ENCODE assay signal across 18 mouse cellular contexts in the genomic region with DNA sequence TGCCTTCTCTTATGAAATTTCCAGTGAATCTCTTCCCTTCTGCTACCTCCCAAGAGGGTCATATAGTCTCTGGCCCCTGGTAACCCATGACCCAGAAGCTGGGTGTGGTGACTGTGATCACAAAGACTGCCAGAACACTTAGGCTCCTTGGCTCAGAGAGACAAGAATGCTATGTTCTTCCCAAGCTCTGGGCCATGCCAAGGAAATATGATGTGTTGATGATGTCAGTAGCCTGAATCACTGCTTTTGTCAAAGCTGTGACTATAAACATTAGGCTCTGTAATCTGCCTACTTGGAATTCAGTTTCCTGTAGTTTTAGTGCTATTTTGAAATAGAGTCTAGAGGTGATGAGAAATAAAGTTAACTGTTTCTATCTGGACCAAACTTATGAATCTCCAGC.
DNase-seq lines count a peak whose midpoint lies in the region; ATAC-seq and TF ChIP-seq lines count a peak whose summit lies in the region.
"Had no signal": no experiment of that assay in that cellular context is flagged by ENCODE, and none has a peak within 500 bp of the region (broad histone marks: within the 10 kb centered on the region; RNA-seq: fewer than 3 reads in every experiment).

No protein-coding gene starts in this region.

- H3K36me3 ChIP-seq in limb, embryonic 14.5 days (ENCODE audit: control insufficient read depth, insufficient read depth, low read length) = no peaks in the 10 kb centered on the region
- no peaks in the 10 kb centered on the region for H3K36me3 ChIP-seq in limb, embryonic 10.5 days
- H3K36me3 ChIP-seq in midbrain, embryonic 16.5 days (ENCODE audit: control insufficient read depth, insufficient read depth, low read length) = no peaks in the 10 kb centered on the region
- H3K36me3 ChIP-seq: liver, embryonic 13.5 days; midbrain, embryonic 15.5 days had no signal

- H3K27me3 ChIP-seq in limb, embryonic 14.5 days (ENCODE audit: control insufficient read depth, insufficient read depth, low read length) = no peaks in the 10 kb centered on the region
- no peaks in the 10 kb centered on the region for H3K27me3 ChIP-seq in limb, embryonic 10.5 days (ENCODE audit: low read depth, poor library complexity, severe bottlenecking)
- H3K27me3 ChIP-seq in midbrain, embryonic 16.5 days (ENCODE audit: control insufficient read depth, insufficient read depth, low read depth, low read length) = no peaks in the 10 kb centered on the region
- H3K27me3 ChIP-seq: liver, embryonic 13.5 days; midbrain, embryonic 15.5 days had no signal

- no peak for TF ChIP-seq CTCF in embryonic fibroblast, embryonic 13.5 days (IDR thresholded peaks at IDR 0.05; ENCODE audit: borderline replicate concordance, insufficient read depth, low read length)

- H3K4me3 ChIP-seq in limb, embryonic 14.5 days (replicated peaks; ENCODE audit: low read length) = no peak overlapping the region
- no peak overlapping the region for H3K4me3 ChIP-seq in limb, embryonic 10.5 days
- H3K4me3 ChIP-seq in embryonic fibroblast, embryonic 13.5 days (ENCODE audit: insufficient read depth, low read length) = no peak overlapping the region
- H3K4me3 ChIP-seq in midbrain, embryonic 16.5 days (ENCODE audit: low read depth, low read length) = no peak overlapping the region
- H3K4me3 ChIP-seq: erythroblast, embryonic 14.5 days; liver, embryonic 13.5 days; midbrain, embryonic 15.5 days had no signal

- no peak for TF ChIP-seq POLR2A in limb, embryonic 14.5 days (IDR thresholded peaks at IDR 0.05; ENCODE audit: borderline replicate concordance, extremely low read depth, insufficient read depth, insufficient read length)
- no peak for TF ChIP-seq POLR2A in embryonic fibroblast, embryonic 13.5 days (IDR thresholded peaks at IDR 0.05; ENCODE audit: low read depth, low read length)

- H3K4me2 ChIP-seq in limb, embryonic 14.5 days (replicated peaks; ENCODE audit: low read depth, low read length, severe bottlenecking) = no peak overlapping the region
- no peak overlapping the region for H3K4me2 ChIP-seq in midbrain, embryonic 16.5 days (ENCODE audit: low read length)
- H3K4me2 ChIP-seq: liver, embryonic 13.5 days; midbrain, embryonic 15.5 days had no signal

- DNase-seq in limb, embryonic 14.5 days (ENCODE audit: low spot score) = peak; percentile 26
- DNase-seq in limb, embryonic 10.5 days (ENCODE audit: low spot score) = no peak
- peak; percentile 40 for DNase-seq in gastrocnemius, postnatal 14 days
- DNase-seq in lung, postnatal 10 days = peak; percentile 78
- no peak for DNase-seq in cerebellum, postnatal 25 days
- DNase-seq in cerebellum, adult 18-20 months = no peak
- DNase-seq: adrenal gland, postnatal 36 days; cerebellum, postnatal 14 days; layer of hippocampus, postnatal 36 days; left cerebral cortex, postnatal 4 days; liver, embryonic 13.5 days; right cerebral cortex, adult 18-20 months; spleen, adult 18-20 months had no signal

- no peak overlapping the region for H3K9ac ChIP-seq in limb, embryonic 14.5 days (ENCODE audit: low read depth, low read length, severe bottlenecking)
- H3K9ac ChIP-seq in midbrain, embryonic 16.5 days (ENCODE audit: low read depth, low read length) = no peak overlapping the region
- H3K9ac ChIP-seq: liver, embryonic 13.5 days; midbrain, embryonic 15.5 days had no signal

- no peaks in the 10 kb centered on the region for H3K4me1 ChIP-seq in limb, embryonic 14.5 days (ENCODE audit: control insufficient read depth, insufficient read depth, low read length)
- no peaks in the 10 kb centered on the region for H3K4me1 ChIP-seq in limb, embryonic 10.5 days
- H3K4me1 ChIP-seq in embryonic fibroblast, embryonic 13.5 days (ENCODE audit: control insufficient read depth, insufficient read depth, low read length) = no peaks in the 10 kb centered on the region; the same call in 1 of the 2 replicates
- no peaks in the 10 kb centered on the region for H3K4me1 ChIP-seq in midbrain, embryonic 16.5 days (ENCODE audit: control insufficient read depth, insufficient read depth, low read length)
- H3K4me1 ChIP-seq: liver, embryonic 13.5 days; midbrain, embryonic 15.5 days had no signal

- no peak for ATAC-seq in limb, embryonic 14.5 days (ENCODE audit: low FRiP score, low read depth)
- no peak for ATAC-seq in midbrain, embryonic 16.5 days
- ATAC-seq: forebrain, embryonic 14.5 days; midbrain, embryonic 15.5 days had no signal

- H3K9me3 ChIP-seq in limb, embryonic 14.5 days (ENCODE audit: control insufficient read depth, low read length) = no peaks in the 10 kb centered on the region
- H3K9me3 ChIP-seq in limb, embryonic 10.5 days (replicated peaks) = no peaks in the 10 kb centered on the region
- H3K9me3 ChIP-seq in midbrain, embryonic 16.5 days (replicated peaks; ENCODE audit: control insufficient read depth, low read length, poor library complexity, severe bottlenecking) = no peaks in the 10 kb centered on the region
- H3K9me3 ChIP-seq: liver, embryonic 13.5 days; midbrain, embryonic 15.5 days had no signal

- intact Hi-C loops in gastrocnemius, postnatal 14 days (cut with DNase I; ENCODE audit: low total_unique reads) = no loop called here

- no peak overlapping the region for H3K27ac ChIP-seq in limb, embryonic 14.5 days (replicated peaks; ENCODE audit: low read depth, low read length)
- H3K27ac ChIP-seq in limb, embryonic 10.5 days = no peak overlapping the region
- H3K27ac ChIP-seq in embryonic fibroblast, embryonic 13.5 days (ENCODE audit: insufficient read depth, low read length) = peak overlapping the region; percentile 57; the same call in 1 of the 2 replicates
- no peak overlapping the region for H3K27ac ChIP-seq in midbrain, embryonic 16.5 days (ENCODE audit: low read length)
- H3K27ac ChIP-seq: liver, embryonic 13.5 days; midbrain, embryonic 15.5 days had no signal

Comparison
In these comparisons a context has a peak if more than half of its experiments do, and no peak if none do; other contexts are left out.
1. DNase-seq: peak in limb, embryonic 14.5 days (single experiment), gastrocnemius, postnatal 14 days (single experiment) and lung, postnatal 10 days (single experiment); none in limb, embryonic 10.5 days (single experiment), cerebellum, postnatal 25 days (0 of 2) and cerebellum, adult 18-20 months (0 of 2).